ENCODE assay signal across 11 mouse cellular contexts in genomic region chr4:132624034-132624657, GRCm38 (mm10). TPM values are rescaled to one million over a fixed set of nuclear protein-coding genes. Genes with fewer than 3 reads are reported as not detected.
DNase-seq lines count a peak whose midpoint lies in the region; ATAC-seq and TF ChIP-seq lines count a peak whose summit lies in the region.
"Had no signal": no experiment of that assay in that cellular context is flagged by ENCODE, and none has a peak within 500 bp of the region (broad histone marks: within the 10 kb centered on the region; RNA-seq: fewer than 3 reads in every experiment).

No protein-coding gene starts in this region.

- ATAC-seq in forebrain, embryonic 12.5 days (ENCODE audit: low FRiP score): no peak
- ATAC-seq in megakaryocyte, adult 5-6 weeks (ENCODE audit: poor library complexity, severe bottlenecking): peak; percentile 63
- ATAC-seq: CD4-positive, CD25-positive, alpha-beta regulatory T cell, adult 4 months had no signal

- no peak overlapping the region for H3K9ac ChIP-seq in forebrain, embryonic 12.5 days
- H3K9ac ChIP-seq in MEL (ENCODE audit: control insufficient read depth, low read depth, low read length, poor library complexity, severe bottlenecking): no peak overlapping the region

- no peak for TF ChIP-seq RAD21 in MEL (IDR thresholded peaks at IDR 0.05; ENCODE audit: low read depth, low read length)

- peak overlapping the region; percentile 58; the same call in 1 of the 2 replicates for H3K27ac ChIP-seq in forebrain, embryonic 10.5 days
- no peak overlapping the region for H3K27ac ChIP-seq in forebrain, embryonic 12.5 days
- peak overlapping the region; percentile 62 for H3K27ac ChIP-seq in MEL (ENCODE audit: control insufficient read depth, low read depth, low read length)
- no peak overlapping the region for H3K27ac ChIP-seq in layer of hippocampus, adult 2 months
- H3K27ac ChIP-seq: gastrocnemius, adult 2 months had no signal

- no peaks in the 10 kb centered on the region for H3K9me3 ChIP-seq in forebrain, embryonic 10.5 days
- no peaks in the 10 kb centered on the region for H3K9me3 ChIP-seq in forebrain, embryonic 12.5 days
- H3K9me3 ChIP-seq in MEL (replicated peaks; ENCODE audit: insufficient read depth, low read length): no peaks in the 10 kb centered on the region

- no peaks in the 10 kb centered on the region for H3K79me2 ChIP-seq in MEL (ENCODE audit: control insufficient read depth, insufficient read depth, low read length, poor library complexity)

- no peak overlapping the region for H3K4me2 ChIP-seq in forebrain, embryonic 12.5 days

- no peaks in the 10 kb centered on the region for H3K27me3 ChIP-seq in forebrain, embryonic 10.5 days (ENCODE audit: poor library complexity, severe bottlenecking)
- no peaks in the 10 kb centered on the region for H3K27me3 ChIP-seq in forebrain, embryonic 12.5 days
- no peaks in the 10 kb centered on the region for H3K27me3 ChIP-seq in MEL (ENCODE audit: control insufficient read depth in 1 of 2, insufficient read depth in 2 of 2, low read length in 2 of 2)

- no peaks in the 10 kb centered on the region for H3K4me1 ChIP-seq in forebrain, embryonic 10.5 days
- no peaks in the 10 kb centered on the region for H3K4me1 ChIP-seq in forebrain, embryonic 12.5 days
- peaks cover 4 to 5% of the 10 kb centered on the region in 2 experiments; a peak in 3 of 4 replicates for H3K4me1 ChIP-seq in MEL (ENCODE audit: control insufficient read depth in 1 of 2, insufficient read depth in 2 of 2, low read length in 2 of 2)

- peak; percentile 68 to 76 for TF ChIP-seq EP300 in MEL (IDR thresholded peaks at IDR 0.05; ENCODE audit: low read depth in 1 of 2, low read length in 2 of 2)

- DNase-seq in forebrain, embryonic 10.5 days (ENCODE audit: extremely low spot score, low spot score): no peak
- DNase-seq in MEL (ENCODE audit: low read depth, low spot score): peak; percentile 94
- peak; percentile 91 for DNase-seq in c-Kit-positive CD71-positive TER-119-positive erythroid progenitor cells, embryonic 14.5 days (ENCODE audit: low spot score)
- DNase-seq in cerebellum, adult 9-11 months: no peak
- no peak for DNase-seq in kidney, adult 8-10 months
- no peak for DNase-seq in layer of hippocampus, adult 2 months (ENCODE audit: low spot score in 2 of 2)
- DNase-seq: cerebellum, postnatal 10 days; gastrocnemius, adult 2 months had no signal

- WGBS in forebrain, embryonic 10.5 days: 81% methylated on average over 5 of the region's 5 CpGs
- 86% methylated on average over 5 of the region's 5 CpGs for WGBS in forebrain, embryonic 12.5 days

- TF ChIP-seq CTCF in MEL (IDR thresholded peaks at IDR 0.05 in 2 of 3, conservative IDR thresholded peaks at IDR 0.05 in 1 of 3; ENCODE audit: control insufficient read depth in 1 of 3, insufficient read depth in 1 of 3, low read depth in 2 of 3, low read length in 3 of 3, poor library complexity in 1 of 3, severe bottlenecking in 1 of 3): no peak
- TF ChIP-seq CTCF in layer of hippocampus, adult 2 months (conservative IDR thresholded peaks at IDR 0.05): no peak

- H3K36me3 ChIP-seq in forebrain, embryonic 10.5 days (replicated peaks): no peaks in the 10 kb centered on the region
- no peaks in the 10 kb centered on the region for H3K36me3 ChIP-seq in forebrain, embryonic 12.5 days (replicated peaks)
- peaks cover 0 to 12% of the 10 kb centered on the region in 2 experiments; a peak in 2 of 4 replicates for H3K36me3 ChIP-seq in MEL (ENCODE audit: control insufficient read depth in 1 of 2, insufficient read depth in 2 of 2, low read length in 2 of 2)

- H3K4me3 ChIP-seq in forebrain, embryonic 10.5 days: no peak overlapping the region
- no peak overlapping the region for H3K4me3 ChIP-seq in forebrain, embryonic 12.5 days (replicated peaks)
- H3K4me3 ChIP-seq in MEL (ENCODE audit: control insufficient read depth in 1 of 2, insufficient read depth in 1 of 2, low read depth in 2 of 2, low read length in 2 of 2): no peak overlapping the region
- H3K4me3 ChIP-seq in layer of hippocampus, adult 2 months: no peak overlapping the region
- H3K4me3 ChIP-seq: gastrocnemius, adult 2 months had no signal

- TF ChIP-seq POLR2A in MEL (IDR thresholded peaks at IDR 0.05; ENCODE audit: control insufficient read depth in 1 of 2, insufficient read depth in 1 of 2, low read depth in 1 of 2, low read length in 2 of 2, poor library complexity in 1 of 2): peak in 1 of 2 experiments; percentile 39; a peak in 1 of 4 replicates

TF ChIP-seq in MEL, 35 proteins besides CTCF, POLR2A, EP300 and RAD21:
- TF ChIP-seq SMC3 (IDR thresholded peaks at IDR 0.05; ENCODE audit: low read depth, low read length): no peak
- TF ChIP-seq KAT2A (conservative IDR thresholded peaks at IDR 0.05; ENCODE audit: low read depth, low read length): no peak
- TF ChIP-seq POLR2AphosphoS5 (IDR thresholded peaks at IDR 0.05; ENCODE audit: borderline replicate concordance, low read depth, low read length): no peak
- TF ChIP-seq MAFK (IDR thresholded peaks at IDR 0.05; ENCODE audit: borderline replicate concordance, low read depth, low read length): peak; percentile 96
- TF ChIP-seq GATA1 (IDR thresholded peaks at IDR 0.05; ENCODE audit: low read depth, low read length): 0 out of 2 replicates have a peak, but pooled peaks have one; percentile 22
- peak; percentile 98 for TF ChIP-seq GABPA (IDR thresholded peaks at IDR 0.05; ENCODE audit: low read depth, low read length)
- TF ChIP-seq MYB (IDR thresholded peaks at IDR 0.05; ENCODE audit: low read depth, low read length): no peak; the same call in 1 of the 2 replicates
- TF ChIP-seq ZNF384 (IDR thresholded peaks at IDR 0.05; ENCODE audit: low read depth, low read length): no peak
- no peak for TF ChIP-seq ZMIZ1 (IDR thresholded peaks at IDR 0.05; ENCODE audit: low read depth, low read length)
- peak; percentile 83 for TF ChIP-seq ETS1 (IDR thresholded peaks at IDR 0.05; ENCODE audit: low read depth, low read length)
- no peak for TF ChIP-seq HCFC1 (IDR thresholded peaks at IDR 0.05; ENCODE audit: low read depth, low read length)
- TF ChIP-seq TAL1 (IDR thresholded peaks at IDR 0.05; ENCODE audit: low read length): no peak
- no peak for TF ChIP-seq ELF1 (IDR thresholded peaks at IDR 0.05; ENCODE audit: low read depth, low read length)
- TF ChIP-seq MAX (IDR thresholded peaks at IDR 0.05; ENCODE audit: low read length): 0 out of 2 replicates have a peak, but pooled peaks have one; percentile 11
- no peak for TF ChIP-seq ZC3H11A (IDR thresholded peaks at IDR 0.05; ENCODE audit: low read depth, low read length)
- no peak for TF ChIP-seq USF2 (IDR thresholded peaks at IDR 0.05; ENCODE audit: borderline replicate concordance in 1 of 2, insufficient read depth in 1 of 2, low read depth in 1 of 2, low read length in 2 of 2)
- TF ChIP-seq SIN3A (IDR thresholded peaks at IDR 0.05; ENCODE audit: low read length): peak; percentile 77
- 0 out of 2 replicates have a peak, but pooled peaks have one; percentile 5 for TF ChIP-seq MYC (IDR thresholded peaks at IDR 0.05; ENCODE audit: low read depth, low read length)
TF ChIP-seq in MEL: peak in this region for 7.

RNA-seq across cellular contexts. Expression of gene Eya3, which starts 14.6 kb away (rescaled TPM):
- 35.6 and 39.1 TPM in 2 replicates for polyA plus RNA-seq in forebrain, embryonic 10.5 days (2016; fragmentation: Nextera tagmentation; extraction: Ambion mirVana)
- 25.5 and 28.4 TPM in 2 replicates for polyA plus RNA-seq in forebrain, embryonic 12.5 days (2016; fragmentation: Nextera tagmentation; extraction: Ambion mirVana)
- 21.7 and 24.6 TPM in 2 replicates for total RNA-seq in MEL (2012; rRNA removed)
- polyA plus RNA-seq in MEL (2012; ENCODE audit: insufficient read depth in 1 of 2, insufficient read length in 2 of 2, low read depth in 1 of 2, low replicate concordance in 2 of 2, missing spikeins in 1 of 2): 100 to 1,000 TPM in 1 of 2 experiments, 10 to 100 TPM in 1; 38.2 to 270 TPM
- total RNA-seq in megakaryocyte, adult 5-6 weeks (2015): 49.3 and 52.8 TPM in 2 replicates
- total RNA-seq in megakaryocyte, adult 5-6 weeks (2017): 23.5 and 31.7 TPM in 2 replicates
- total RNA-seq in layer of hippocampus, adult 2 months (2021): 10 to 100 TPM; 24.2 to 28.2 TPM

Comparison
In these comparisons a context has a peak if more than half of its experiments do, and no peak if none do; other contexts are left out.
1. H3K27ac ChIP-seq: peak in forebrain, embryonic 10.5 days (single experiment) and MEL (single experiment); none in forebrain, embryonic 12.5 days (single experiment) and layer of hippocampus, adult 2 months (single experiment).
2. DNase-seq: peak in MEL (single experiment) and c-Kit-positive CD71-positive TER-119-positive erythroid progenitor cells, embryonic 14.5 days (single experiment); none in forebrain, embryonic 10.5 days (single experiment), cerebellum, adult 9-11 months (single experiment), kidney, adult 8-10 months (0 of 2) and layer of hippocampus, adult 2 months (0 of 2).